Mouse (Mus musculus): ENCODE measurements at regions not wholly inside any gene's neighbourhood (a gene's known extent, or its start where the extent isn't known, plus 50 kb on each side); places are given as distances from the start of the nearest gene placed in this dataset.

DNA sequence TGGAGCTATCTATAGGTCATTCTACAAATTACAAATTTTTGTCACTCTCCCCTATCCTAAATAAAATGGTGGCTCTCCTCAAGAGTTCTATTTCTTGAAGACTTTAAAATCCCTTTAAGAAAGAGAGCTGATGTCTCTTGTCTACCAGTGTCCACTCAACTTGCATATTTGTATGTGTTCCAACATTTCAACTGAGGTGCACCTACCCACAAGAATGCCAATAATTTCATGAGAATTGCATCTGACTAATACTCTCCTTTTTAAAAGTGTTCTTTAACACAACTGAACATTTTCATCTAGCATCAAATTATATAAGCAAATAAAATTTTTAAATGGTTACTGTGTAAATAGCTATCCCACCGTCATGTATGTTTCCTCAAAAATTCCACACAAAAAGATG is 206.3 kb upstream of the Nat3 start:
- no peaks in the 10 kb centered on the region for H3K9me3 ChIP-seq (replicated peaks; ENCODE audit: control insufficient read depth, low read length, poor library complexity, severe bottlenecking)
- no peaks in the 10 kb centered on the region for H3K4me1 ChIP-seq (ENCODE audit: control insufficient read depth, insufficient read depth, low read length)
- no peak for ATAC-seq
- H3K36me3 ChIP-seq (ENCODE audit: control insufficient read depth, insufficient read depth, low read length), result no peaks in the 10 kb centered on the region
- H3K4me2 ChIP-seq (ENCODE audit: low read length), result no peak overlapping the region
- H3K27me3 ChIP-seq (ENCODE audit: control insufficient read depth, insufficient read depth, low read depth, low read length), result no peaks in the 10 kb centered on the region
- H3K27ac ChIP-seq (ENCODE audit: low read length), result no peak overlapping the region
- H3K4me3 ChIP-seq (ENCODE audit: low read depth, low read length), result no peak overlapping the region
- no peak overlapping the region for H3K9ac ChIP-seq (ENCODE audit: low read depth, low read length)
- WGBS, result 98% methylated on average over 1 of the region's 1 CpGs

DNA sequence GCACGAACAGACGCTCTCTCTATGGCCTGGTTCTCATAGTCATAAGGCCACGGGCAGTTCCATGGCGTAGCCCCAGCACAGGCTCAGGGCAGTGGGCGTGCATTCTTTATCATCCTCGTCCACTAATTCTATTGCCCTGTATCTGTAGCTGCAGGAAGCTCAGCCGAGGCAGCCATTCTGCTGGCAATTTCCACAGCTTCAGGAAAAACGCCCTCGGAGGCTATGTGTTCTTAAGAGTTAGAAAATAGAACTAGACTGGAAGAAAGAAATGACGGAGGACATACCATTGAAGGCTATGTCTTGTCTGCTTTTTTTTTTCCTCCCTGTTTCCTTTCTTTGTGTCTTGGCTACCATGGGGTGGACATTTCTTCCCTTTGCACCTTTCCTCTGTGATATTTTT is 205.0 kb upstream of the Nat3 start:
- Histone ChIP-seq H3K4me1 (ENCODE audit: control insufficient read depth, insufficient read depth, low read length) (no peaks in the 10 kb centered on the region), H3K4me2 (ENCODE audit: low read length) (no peak overlapping the region), H3K27ac (ENCODE audit: low read length) (no peak overlapping the region), H3K9me3 (replicated peaks; ENCODE audit: control insufficient read depth, low read length, poor library complexity, severe bottlenecking) (no peaks in the 10 kb centered on the region), H3K4me3 (ENCODE audit: low read depth, low read length) (no peak overlapping the region), H3K27me3 (ENCODE audit: control insufficient read depth, insufficient read depth, low read depth, low read length) (no peaks in the 10 kb centered on the region), H3K36me3 (ENCODE audit: control insufficient read depth, insufficient read depth, low read length) (no peaks in the 10 kb centered on the region), H3K9ac (ENCODE audit: low read depth, low read length) (no peak overlapping the region)
- no peak for ATAC-seq
- WGBS, result 91% methylated on average over 10 of the region's 10 CpGs

DNA sequence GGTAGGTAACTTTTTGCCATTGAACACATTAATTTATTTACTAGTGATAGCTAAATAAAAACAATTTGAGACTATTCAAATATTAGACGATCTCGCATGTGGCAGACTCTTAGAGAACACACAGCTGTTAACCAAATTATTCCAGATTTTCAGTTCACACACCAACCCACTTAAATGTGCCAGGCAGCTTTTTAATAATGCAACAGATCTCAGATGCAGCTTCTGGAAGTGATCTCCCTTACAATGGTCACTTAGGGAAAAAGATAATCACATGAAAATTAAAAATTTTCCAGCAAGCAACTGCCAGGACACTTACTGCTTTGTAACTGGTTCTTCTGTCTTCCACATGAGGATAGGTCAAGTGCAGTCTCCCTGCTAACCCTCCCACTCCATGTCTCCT is 203.1 kb upstream of the Nat3 start:
- no peak for ATAC-seq
- Histone ChIP-seq H3K36me3 (ENCODE audit: control insufficient read depth, insufficient read depth, low read length) (no peaks in the 10 kb centered on the region), H3K4me1 (ENCODE audit: control insufficient read depth, insufficient read depth, low read length) (no peaks in the 10 kb centered on the region), H3K9ac (ENCODE audit: low read depth, low read length) (no peak overlapping the region), H3K9me3 (replicated peaks; ENCODE audit: control insufficient read depth, low read length, poor library complexity, severe bottlenecking) (no peaks in the 10 kb centered on the region), H3K4me3 (ENCODE audit: low read depth, low read length) (no peak overlapping the region), H3K4me2 (ENCODE audit: low read length) (no peak overlapping the region), H3K27me3 (ENCODE audit: control insufficient read depth, insufficient read depth, low read depth, low read length) (no peaks in the 10 kb centered on the region), H3K27ac (ENCODE audit: low read length) (no peak overlapping the region)
- WGBS, result 78% methylated on average over 2 of the region's 2 CpGs

DNA sequence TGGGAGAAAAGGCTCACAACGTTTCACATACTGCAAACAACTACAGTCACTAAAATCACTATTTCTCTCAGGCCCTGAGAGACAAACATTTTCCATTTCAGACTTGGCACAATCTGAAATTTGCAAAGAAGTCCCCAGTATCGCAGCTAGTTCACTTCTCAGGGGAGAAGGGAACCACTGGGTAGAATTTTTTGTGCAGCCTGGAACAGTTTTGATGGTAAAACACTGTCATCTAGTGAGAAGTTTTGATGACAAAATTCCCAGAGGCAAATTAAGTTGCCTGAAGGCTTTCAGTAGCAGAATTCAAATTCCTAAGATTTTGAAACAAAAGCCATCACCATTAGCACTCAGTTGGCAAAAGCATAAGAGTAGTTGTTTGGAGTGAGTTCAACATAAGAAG is 195.2 kb upstream of the Nat3 start:
- Histone ChIP-seq H3K4me3 (ENCODE audit: low read depth, low read length) (no peak overlapping the region), H3K27me3 (ENCODE audit: control insufficient read depth, insufficient read depth, low read depth, low read length) (no peaks in the 10 kb centered on the region), H3K4me2 (ENCODE audit: low read length) (no peak overlapping the region), H3K4me1 (ENCODE audit: control insufficient read depth, insufficient read depth, low read length) (no peaks in the 10 kb centered on the region), H3K36me3 (ENCODE audit: control insufficient read depth, insufficient read depth, low read length) (no peaks in the 10 kb centered on the region), H3K9me3 (replicated peaks; ENCODE audit: control insufficient read depth, low read length, poor library complexity, severe bottlenecking) (no peaks in the 10 kb centered on the region), H3K9ac (ENCODE audit: low read depth, low read length) (no peak overlapping the region), H3K27ac (ENCODE audit: low read length) (no peak overlapping the region)
- ATAC-seq, result no peak
- WGBS, result 79% methylated on average over 2 of the region's 2 CpGs

DNA sequence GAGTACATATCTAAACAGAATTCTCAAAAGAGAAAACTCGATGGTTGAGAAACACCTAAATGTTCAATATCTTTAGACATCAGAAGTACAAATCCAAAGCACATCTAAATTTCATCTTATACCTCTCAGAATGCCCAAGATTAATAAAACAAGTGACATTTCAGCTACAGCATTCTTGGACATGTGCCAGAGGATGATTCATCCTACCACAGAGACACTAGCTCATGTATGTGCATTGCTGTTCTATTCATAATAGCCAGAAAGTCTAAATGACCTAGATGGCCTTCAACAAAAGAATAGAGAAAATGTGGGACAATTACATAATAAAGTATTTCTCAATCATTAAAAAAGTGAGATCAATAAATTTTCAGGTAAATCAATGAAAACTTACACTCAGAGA is 146.6 kb upstream of the Nat3 start:
- 94% methylated on average over 1 of the region's 1 CpGs for WGBS
- Histone ChIP-seq H3K4me1 (ENCODE audit: control insufficient read depth, insufficient read depth, low read length) (no peaks in the 10 kb centered on the region), H3K27ac (ENCODE audit: low read length) (no peak overlapping the region), H3K27me3 (ENCODE audit: control insufficient read depth, insufficient read depth, low read depth, low read length) (no peaks in the 10 kb centered on the region), H3K4me2 (ENCODE audit: low read length) (no peak overlapping the region), H3K9me3 (replicated peaks; ENCODE audit: control insufficient read depth, low read length, poor library complexity, severe bottlenecking) (no peaks in the 10 kb centered on the region; the same call in 1 of the 2 replicates), H3K4me3 (ENCODE audit: low read depth, low read length) (no peak overlapping the region), H3K9ac (ENCODE audit: low read depth, low read length) (no peak overlapping the region), H3K36me3 (ENCODE audit: control insufficient read depth, insufficient read depth, low read length) (no peaks in the 10 kb centered on the region)
- no peak for ATAC-seq

DNA sequence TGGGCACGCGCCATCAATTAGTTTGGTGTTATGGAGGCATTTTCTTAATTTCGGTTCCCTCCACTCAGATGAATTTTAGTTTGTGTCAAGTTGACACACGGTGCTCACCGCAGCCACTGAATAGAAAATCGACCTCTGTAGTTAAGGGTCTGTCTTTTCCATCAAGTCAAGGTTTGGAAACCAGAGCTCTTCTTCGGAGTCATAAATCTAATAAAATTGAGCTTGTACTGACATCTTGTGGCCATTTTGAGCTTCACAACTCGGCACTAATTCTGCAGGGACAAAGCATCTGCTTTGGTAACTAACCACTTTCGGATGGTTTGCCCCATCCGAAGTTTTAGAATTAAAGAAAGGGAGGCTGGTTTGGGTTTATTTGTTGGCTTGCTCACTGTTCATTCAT is 117.7 kb upstream of the Nat3 start:
- H3K36me3 ChIP-seq (ENCODE audit: control insufficient read depth, insufficient read depth, low read length), result no peaks in the 10 kb centered on the region
- no peak overlapping the region for H3K4me2 ChIP-seq (ENCODE audit: low read length)
- no peak overlapping the region for H3K27ac ChIP-seq (ENCODE audit: low read length)
- H3K27me3 ChIP-seq (ENCODE audit: control insufficient read depth, insufficient read depth, low read depth, low read length), result no peaks in the 10 kb centered on the region
- H3K9me3 ChIP-seq (replicated peaks; ENCODE audit: control insufficient read depth, low read length, poor library complexity, severe bottlenecking), result no peaks in the 10 kb centered on the region
- H3K4me3 ChIP-seq (ENCODE audit: low read depth, low read length), result no peak overlapping the region
- peak; percentile 82 for ATAC-seq
- no peak overlapping the region for H3K9ac ChIP-seq (ENCODE audit: low read depth, low read length)
- 44% methylated on average over 10 of the region's 10 CpGs for WGBS
- no peaks in the 10 kb centered on the region for H3K4me1 ChIP-seq (ENCODE audit: control insufficient read depth, insufficient read depth, low read length)

DNA sequence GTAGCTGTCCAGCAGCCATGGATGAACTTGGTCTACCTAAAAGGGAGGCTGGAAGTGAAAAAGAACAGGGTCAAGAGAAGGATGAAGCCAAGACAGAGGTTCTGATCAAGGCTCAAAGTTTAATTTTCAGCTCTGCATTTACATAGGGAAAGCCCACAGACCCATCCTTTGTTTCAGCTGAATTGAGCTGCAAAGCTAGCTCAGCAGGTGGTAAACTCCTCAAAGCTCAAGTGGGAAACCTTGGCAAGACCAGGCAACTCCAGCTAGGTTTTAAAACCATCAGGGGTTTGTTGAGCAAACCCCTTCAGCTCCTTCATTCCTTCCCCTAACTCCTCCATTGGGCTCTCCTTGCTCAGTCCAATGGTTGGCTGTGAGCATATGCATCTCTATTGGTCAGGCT is 108.8 kb upstream of the Nat3 start:
- Histone ChIP-seq H3K4me3 (ENCODE audit: low read depth, low read length) (no peak overlapping the region), H3K4me2 (ENCODE audit: low read length) (no peak overlapping the region), H3K27me3 (ENCODE audit: control insufficient read depth, insufficient read depth, low read depth, low read length) (no peaks in the 10 kb centered on the region), H3K9ac (ENCODE audit: low read depth, low read length) (no peak overlapping the region), H3K27ac (ENCODE audit: low read length) (no peak overlapping the region), H3K9me3 (replicated peaks; ENCODE audit: control insufficient read depth, low read length, poor library complexity, severe bottlenecking) (no peaks in the 10 kb centered on the region), H3K4me1 (ENCODE audit: control insufficient read depth, insufficient read depth, low read length) (no peaks in the 10 kb centered on the region), H3K36me3 (ENCODE audit: control insufficient read depth, insufficient read depth, low read length) (no peaks in the 10 kb centered on the region)
- no peak for ATAC-seq

DNA sequence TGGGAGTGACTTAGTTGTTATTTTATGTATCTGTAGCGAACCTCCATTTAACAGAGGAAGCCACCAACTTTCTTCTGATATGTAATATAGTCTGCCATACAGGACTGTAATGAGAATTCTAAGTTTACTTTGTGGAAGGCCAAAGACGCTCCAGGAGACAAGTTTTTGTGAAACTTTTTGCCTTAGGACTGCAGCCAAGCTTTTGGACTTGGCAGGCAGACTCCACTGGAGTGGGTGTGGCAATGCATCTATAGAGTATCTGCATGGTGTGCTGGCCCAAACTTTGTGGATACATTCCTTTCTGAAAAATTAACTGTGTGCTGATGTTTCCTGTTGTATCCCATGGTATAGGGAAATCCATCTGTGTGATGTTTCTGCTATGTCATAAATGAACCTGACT is 101.1 kb upstream of the Nat3 start:
- H3K27me3 ChIP-seq (ENCODE audit: control insufficient read depth, insufficient read depth, low read depth, low read length), result no peaks in the 10 kb centered on the region
- no peak overlapping the region for H3K9ac ChIP-seq (ENCODE audit: low read depth, low read length)
- H3K4me2 ChIP-seq (ENCODE audit: low read length), result no peak overlapping the region
- no peak overlapping the region for H3K4me3 ChIP-seq (ENCODE audit: low read depth, low read length)
- no peaks in the 10 kb centered on the region for H3K9me3 ChIP-seq (replicated peaks; ENCODE audit: control insufficient read depth, low read length, poor library complexity, severe bottlenecking)
- ATAC-seq, result no peak
- no peaks in the 10 kb centered on the region for H3K36me3 ChIP-seq (ENCODE audit: control insufficient read depth, insufficient read depth, low read length)
- no peak overlapping the region for H3K27ac ChIP-seq (ENCODE audit: low read length)
- no peaks in the 10 kb centered on the region for H3K4me1 ChIP-seq (ENCODE audit: control insufficient read depth, insufficient read depth, low read length)
- 86% methylated on average over 2 of the region's 2 CpGs for WGBS
